Mouse (Mus musculus): ENCODE data around the gene Cdc14a. TPM values are rescaled to one million over a fixed set of nuclear protein-coding genes. Genes with fewer than 3 reads are reported as not detected.

The Cdc14a gene
- total and polyA plus RNA-seq, 3 experiments, result 2.6 to 5.9 TPM; not detected in 1

- TF ChIP-seq GATA1 (IDR thresholded peaks at IDR 0.05; ENCODE audit: low read depth, low read length) (no peak), BHLHE40 (IDR thresholded peaks at IDR 0.05; ENCODE audit: borderline replicate concordance, low read depth, low read length) (no peak)
These were observed 958 bp downstream of the Cdc14a start (continued) for GRCm38 (mm10) chr3:116422795-116423352.

- H3K79me2 ChIP-seq (ENCODE audit: control insufficient read depth, insufficient read depth, low read length, poor library complexity), result peaks cover 3% of the 10 kb centered on the region; the same call in 1 of the 2 replicates
- no peak overlapping the region for H3K4me3 ChIP-seq (ENCODE audit: control insufficient read depth in 1 of 2, insufficient read depth in 1 of 2, low read depth in 2 of 2, low read length in 2 of 2)
- H3K27ac ChIP-seq (ENCODE audit: control insufficient read depth, low read depth, low read length), result no peak overlapping the region
- no peak overlapping the region for H3K9ac ChIP-seq (ENCODE audit: control insufficient read depth, low read depth, low read length, poor library complexity, severe bottlenecking)
- TF ChIP-seq UBTF (IDR thresholded peaks at IDR 0.05; ENCODE audit: borderline replicate concordance, insufficient read depth, low read depth, low read length), result no peak
- no peak for TF ChIP-seq JUND (IDR thresholded peaks at IDR 0.05; ENCODE audit: low read depth, low read length)
- TF ChIP-seq MEF2A (IDR thresholded peaks at IDR 0.05; ENCODE audit: extremely low read depth, insufficient replicate concordance, low read depth, low read length, poor library complexity, severe bottlenecking), result no peak
- TF ChIP-seq CHD2 (IDR thresholded peaks at IDR 0.05; ENCODE audit: low read length), result no peak
- H3K27me3 ChIP-seq (ENCODE audit: control insufficient read depth in 1 of 2, insufficient read depth in 2 of 2, low read length in 2 of 2), result no peaks in the 10 kb centered on the region
- DNase-seq (ENCODE audit: low read depth, low spot score), result no peak
- H3K4me1 ChIP-seq (ENCODE audit: control insufficient read depth in 1 of 2, insufficient read depth in 2 of 2, low read length in 2 of 2), result 0 out of 4 replicates have a peak, but pooled peaks cover 0 to 3% of the 10 kb centered on the region in 2 experiments
- peaks cover 0 to 7% of the 10 kb centered on the region in 2 experiments; a peak in 2 of 4 replicates for H3K36me3 ChIP-seq (ENCODE audit: control insufficient read depth in 1 of 2, insufficient read depth in 2 of 2, low read length in 2 of 2)
- H3K9me3 ChIP-seq (replicated peaks; ENCODE audit: insufficient read depth, low read length), result no peaks in the 10 kb centered on the region
These were observed 1.8 kb downstream of the Cdc14a start for GRCm38 (mm10) chr3:116422074-116422473.

GRCm38 (mm10) chr3:116421121-116421520 is 2.7 kb downstream of the Cdc14a start:
- Histone ChIP-seq H3K4me3 (ENCODE audit: control insufficient read depth in 1 of 2, insufficient read depth in 1 of 2, low read depth in 2 of 2, low read length in 2 of 2) (no peak overlapping the region), H3K4me1 (ENCODE audit: control insufficient read depth in 1 of 2, insufficient read depth in 2 of 2, low read length in 2 of 2) (0 out of 4 replicates have a peak, but pooled peaks cover 0 to 3% of the 10 kb centered on the region in 2 experiments), H3K9ac (ENCODE audit: control insufficient read depth, low read depth, low read length, poor library complexity, severe bottlenecking) (no peak overlapping the region), H3K79me2 (ENCODE audit: control insufficient read depth, insufficient read depth, low read length, poor library complexity) (peaks cover 3% of the 10 kb centered on the region; the same call in 1 of the 2 replicates), H3K27ac (ENCODE audit: control insufficient read depth, low read depth, low read length) (no peak overlapping the region), H3K36me3 (ENCODE audit: control insufficient read depth in 1 of 2, insufficient read depth in 2 of 2, low read length in 2 of 2) (peaks cover 0 to 7% of the 10 kb centered on the region in 2 experiments; a peak in 2 of 4 replicates), H3K27me3 (ENCODE audit: control insufficient read depth in 1 of 2, insufficient read depth in 2 of 2, low read length in 2 of 2) (no peaks in the 10 kb centered on the region), H3K9me3 (replicated peaks; ENCODE audit: insufficient read depth, low read length) (no peaks in the 10 kb centered on the region)
- DNase-seq (ENCODE audit: low read depth, low spot score), result no peak
- TF ChIP-seq TBP (IDR thresholded peaks at IDR 0.05; ENCODE audit: low read depth, low read length), result no peak
- TF ChIP-seq TCF12 (IDR thresholded peaks at IDR 0.05; ENCODE audit: low read depth, low read length), result no peak
- TF ChIP-seq BHLHE40 (IDR thresholded peaks at IDR 0.05; ENCODE audit: borderline replicate concordance, low read depth, low read length), result no peak
- no peak for TF ChIP-seq MXI1 (IDR thresholded peaks at IDR 0.05; ENCODE audit: low read depth, low read length)
- TF ChIP-seq GATA1 (IDR thresholded peaks at IDR 0.05; ENCODE audit: low read depth, low read length), result no peak
- no peak for TF ChIP-seq EP300 (IDR thresholded peaks at IDR 0.05; ENCODE audit: low read depth in 1 of 2, low read length in 2 of 2)
- TF ChIP-seq POLR2AphosphoS5 (IDR thresholded peaks at IDR 0.05; ENCODE audit: borderline replicate concordance, low read depth, low read length), result no peak
- TF ChIP-seq E2F4 (IDR thresholded peaks at IDR 0.05; ENCODE audit: borderline replicate concordance, low read depth, low read length), result no peak
- no peak for TF ChIP-seq POLR2A (IDR thresholded peaks at IDR 0.05; ENCODE audit: control insufficient read depth in 1 of 2, insufficient read depth in 1 of 2, low read depth in 1 of 2, low read length in 2 of 2, poor library complexity in 1 of 2)
- TF ChIP-seq POLR2AphosphoS2 (IDR thresholded peaks at IDR 0.05; ENCODE audit: low read length), result no peak
- no peak for TF ChIP-seq RAD21 (IDR thresholded peaks at IDR 0.05; ENCODE audit: low read depth, low read length)
- TF ChIP-seq JUND (IDR thresholded peaks at IDR 0.05; ENCODE audit: low read depth, low read length), result no peak
- TF ChIP-seq NRF1 (IDR thresholded peaks at IDR 0.05; ENCODE audit: insufficient read depth, low read depth, low read length, poor library complexity, severe bottlenecking), result no peak
- no peak for TF ChIP-seq HCFC1 (IDR thresholded peaks at IDR 0.05; ENCODE audit: low read depth, low read length)
